In genomic region chr6:48086471-48086878, GRCm38 (mm10) we compare ENCODE assay signal across 7 mouse cellular contexts. TPM values are rescaled to one million over a fixed set of nuclear protein-coding genes. Genes with fewer than 3 reads are reported as not detected.
DNase-seq lines count a peak whose midpoint lies in the region; ATAC-seq and TF ChIP-seq lines count a peak whose summit lies in the region.

TSS of gene Zfp746 (minus strand) at chr6:48086593.

- peak within 1 kb of the TSS; percentile 81 for H3K4me2 ChIP-seq in intestine, postnatal 0 days (replicated peaks; ENCODE audit: low read depth)
- peak within 1 kb of the TSS; percentile 73 for H3K4me2 ChIP-seq in midbrain, embryonic 12.5 days (replicated peaks)

- intact Hi-C loops in left cerebral cortex, postnatal 4 days (cut with DNase I), result no loop called here

- peak within 1 kb of the TSS; percentile 79 for H3K4me3 ChIP-seq in intestine, postnatal 0 days (ENCODE audit: low read depth, low read length)
- H3K4me3 ChIP-seq in midbrain, embryonic 12.5 days, result peak within 1 kb of the TSS; percentile 96
- peak within 1 kb of the TSS; percentile 81 for H3K4me3 ChIP-seq in small intestine, adult 2 months (ENCODE audit: low read depth, low read length)

- H3K4me1 ChIP-seq in intestine, postnatal 0 days (replicated peaks; ENCODE audit: control insufficient read depth, insufficient read depth, low read length), result 0 out of 2 replicates have a peak, but pooled peaks cover 4% of the 10 kb centered on the region
- H3K4me1 ChIP-seq in midbrain, embryonic 12.5 days, result peaks cover 11% of the 10 kb centered on the region
- H3K4me1 ChIP-seq in small intestine, adult 2 months (ENCODE audit: control insufficient read depth, insufficient read depth, insufficient read length, low read length), result peaks cover 9% of the 10 kb centered on the region; the same call in 1 of the 2 replicates

- no peaks in the 10 kb centered on the region for H3K27me3 ChIP-seq in intestine, postnatal 0 days (replicated peaks; ENCODE audit: control insufficient read depth, insufficient read depth, low read length)
- H3K27me3 ChIP-seq in midbrain, embryonic 12.5 days, result no peaks in the 10 kb centered on the region
- no peaks in the 10 kb centered on the region for H3K27me3 ChIP-seq in small intestine, adult 2 months (ENCODE audit: control insufficient read depth, insufficient read depth, low read length)

- peaks cover 19% of the 10 kb centered on the region for H3K36me3 ChIP-seq in intestine, postnatal 0 days (ENCODE audit: control insufficient read depth, insufficient read depth)
- H3K36me3 ChIP-seq in midbrain, embryonic 12.5 days, result peaks cover 21% of the 10 kb centered on the region
- H3K36me3 ChIP-seq in small intestine, adult 2 months (ENCODE audit: control insufficient read depth, insufficient read depth, low read length), result peaks cover 17% of the 10 kb centered on the region

- no peaks in the 10 kb centered on the region for H3K9me3 ChIP-seq in intestine, postnatal 0 days (ENCODE audit: control insufficient read depth)
- H3K9me3 ChIP-seq in midbrain, embryonic 12.5 days, result no peaks in the 10 kb centered on the region

- H3K9ac ChIP-seq in intestine, postnatal 0 days (ENCODE audit: low read depth, low read length), result peak within 1 kb of the TSS; percentile 99
- peak within 1 kb of the TSS; percentile 97 for H3K9ac ChIP-seq in midbrain, embryonic 12.5 days (replicated peaks)

- peak; percentile 81 for TF ChIP-seq CTCF in intestine, postnatal 0 days (IDR thresholded peaks at IDR 0.05; ENCODE audit: low read depth)
- peak; percentile 50 for TF ChIP-seq CTCF in small intestine, adult 2 months (IDR thresholded peaks at IDR 0.05; ENCODE audit: extremely low read depth, insufficient read length, insufficient replicate concordance, low read depth, low read length)

- peak within 1 kb of the TSS; percentile 98 for H3K27ac ChIP-seq in intestine, postnatal 0 days (ENCODE audit: low read depth, low read length)
- H3K27ac ChIP-seq in midbrain, embryonic 12.5 days (replicated peaks), result peak within 1 kb of the TSS; percentile 94
- H3K27ac ChIP-seq in small intestine, adult 2 months (ENCODE audit: insufficient read depth, low read depth, low read length), result peak within 1 kb of the TSS; percentile 74

- peak; percentile 84 for DNase-seq in adrenal gland, adult 8-10 months
- DNase-seq in embryo, embryonic 9.5 days (ENCODE audit: extremely low spot score), result peak; percentile 89
- DNase-seq in gonadal fat pad, adult 2 months (ENCODE audit: low read depth), result no peak
- DNase-seq in left cerebral cortex, postnatal 4 days, result peak; percentile 94

- peak; percentile 89 for ATAC-seq in intestine, postnatal 0 days
- ATAC-seq in midbrain, embryonic 12.5 days (ENCODE audit: low FRiP score, low read depth), result peak; percentile 95

- peak; percentile 87 for TF ChIP-seq POLR2A in small intestine, adult 2 months (IDR thresholded peaks at IDR 0.05; ENCODE audit: low read depth, low read length)

- under 1% methylated on average over 40 of the region's 53 CpGs for WGBS in intestine, postnatal 0 days
- WGBS in midbrain, embryonic 12.5 days, result 0% methylated on average over 48 of the region's 53 CpGs
- under 1% methylated on average over 53 of the region's 53 CpGs for WGBS in small intestine, adult 2 months

RNA-seq across cellular contexts. Expression of gene Zfp746, which starts in this region (rescaled TPM):
- 10 to 100 TPM; 25.6 to 34.6 (median 28.7) TPM for total RNA-seq in adrenal gland, adult 8-10 months (2022)
- polyA plus RNA-seq in gonadal fat pad, adult 2 months (2012; rRNA removed), result 15.4 and 15.9 TPM in 2 replicates
- 7.7 and 9.1 TPM in 2 replicates for polyA plus RNA-seq in intestine, postnatal 0 days (2015; fragmentation: Nextera tagmentation; extraction: Ambion mirVana)
- 10 to 100 TPM; 32.2 to 35.4 TPM for total RNA-seq in left cerebral cortex, postnatal 4 days (2021)
- polyA plus RNA-seq in midbrain, embryonic 12.5 days (2016; fragmentation: Nextera tagmentation; extraction: Ambion mirVana), result 29.4 and 29.6 TPM in 2 replicates
- 7.7 and 16.9 TPM in 2 replicates for polyA plus RNA-seq in small intestine, adult 2 months (2012; rRNA removed)
